Mouse (Mus musculus) limb, embryonic 11.5 days (tissue): ENCODE results near the gene Tlcd2. TPM values are rescaled to one million over a fixed set of nuclear protein-coding genes. Genes with fewer than 3 reads are reported as not detected.

ENCODE experiments used
- ATAC-seq: fragments of 200-750 bp; cut with Nextera tagmentation; 2 replicates; pipeline ENCODE4 v1.8.0; 2017; ENCODE audit warnings: low read depth; ENCODE audit not compliant: insufficient number of reproducible peaks, low FRiP score, low TSS enrichment
- DNase-seq: peaks from one replicate; pipeline ENCODE4 v3.0.0-alpha.2; 2015; ENCODE audit warnings: low spot score
- H3K27ac ChIP-seq: fragments of 300-500 bp; sonication (generic); replicated peaks from 2 replicates; pipeline ENCODE4 v1.5.1; 2014; ENCODE audit warnings: low read depth, mild to moderate bottlenecking, low read length
- H3K27me3 ChIP-seq: fragments of 300-500 bp; sonication (generic); 2 replicates; pipeline ENCODE4 v1.6.1; 2014; ENCODE audit warnings: mild to moderate bottlenecking, low read length, mixed read lengths; ENCODE audit not compliant: control insufficient read depth, insufficient read depth
- H3K36me3 ChIP-seq: fragments of 300-500 bp; sonication (generic); 2 replicates; pipeline ENCODE4 v1.6.1; 2014; ENCODE audit warnings: mild to moderate bottlenecking, low read length, moderate library complexity, mixed read lengths; ENCODE audit not compliant: control insufficient read depth, insufficient read depth
- H3K4me1 ChIP-seq: fragments of 300-500 bp; sonication (generic); 2 replicates; pipeline ENCODE4 v1.6.1; 2014; ENCODE audit warnings: low read length, mixed read lengths; ENCODE audit not compliant: control insufficient read depth, insufficient read depth
- H3K4me2 ChIP-seq: fragments of 300-500 bp; sonication (generic); 2 replicates; pipeline ENCODE4 v1.6.1; 2014; ENCODE audit warnings: low read depth, mild to moderate bottlenecking, moderate library complexity; ENCODE audit not compliant: severe bottlenecking
- H3K4me3 ChIP-seq: fragments of 300-500 bp; sonication (generic); 2 replicates; pipeline ENCODE4 v1.5.1; 2014; ENCODE audit warnings: low read depth, low read length
- H3K9ac ChIP-seq: fragments of 300-500 bp; sonication (generic); 2 replicates; pipeline ENCODE4 v1.6.1; 2014; ENCODE audit warnings: mild to moderate bottlenecking, low read length
- H3K9me3 ChIP-seq: fragments of 300-500 bp; sonication (generic); 2 replicates; pipeline ENCODE4 v1.6.1; 2016; ENCODE audit warnings: low read length; ENCODE audit not compliant: control insufficient read depth
- WGBS: fragments of 180-500 bp; shearing (Covaris S2); extraction: QIAGEN DNeasy Blood & Tissue Kit; methylation state at CpG from one replicate; pipeline ENCODE4 v1.1.7; 2014; 5-methylcytosine and 5-hydroxymethylcytosine counted together
- polyA plus RNA-seq: library from polyadenylated mRNA; unstranded; fragments of >200 nt; fragmentation: Nextera tagmentation; extraction: Ambion mirVana; gene quantifications from 2 replicates; pipeline ENCODE4 v1.2.1, GENCODE M21; 2014

Gene Tlcd2
- polyA plus RNA-seq, 1 experiment from 2014 or later = 10.4 TPM

GRCm38 (mm10) chr11:75486192-75486591 lies 24.7 kb downstream of the Tlcd2 start:
- 19% methylated on average over 3 of the region's 3 CpGs for WGBS
- Histone ChIP-seq H3K9me3 (no peaks in the 10 kb centered on the region), H3K4me1 (peaks cover 7% of the 10 kb centered on the region), H3K36me3 (peaks cover 14% of the 10 kb centered on the region), H3K9ac (no peak overlapping the region), H3K27ac (no peak overlapping the region), H3K4me2 (no peak overlapping the region), H3K27me3 (no peaks in the 10 kb centered on the region), H3K4me3 (no peak overlapping the region)
- ATAC-seq (peak; percentile 40; the same call in 1 of the 2 replicates), DNase-seq (no peak)

- Histone ChIP-seq H3K4me3 (peak within 1 kb of the TSS; percentile 98), H3K27me3 (no peaks in the 10 kb centered on the region), H3K4me2 (peak within 1 kb of the TSS; percentile 84), H3K27ac (peak within 1 kb of the TSS; percentile 69), H3K36me3 (peaks cover 19% of the 10 kb centered on the region), H3K9ac (peak within 1 kb of the TSS; percentile 96), H3K9me3 (no peaks in the 10 kb centered on the region), H3K4me1 (peaks cover 7% of the 10 kb centered on the region)
- ATAC-seq (peak; percentile 99), DNase-seq (peak; percentile 97)
- WGBS = under 1% methylated on average over 52 of the region's 52 CpGs
Observed at GRCm38 (mm10) chr11:75486601-75487285, 25.2 kb downstream of the Tlcd2 start, which contains the start of gene Prpf8. TSS of gene Prpf8 (plus strand) at chr11:75486816.

- no peaks in the 10 kb centered on the region for H3K27me3 ChIP-seq
- H3K9ac ChIP-seq = peak overlapping the region; percentile 96
- H3K4me3 ChIP-seq = peak overlapping the region; percentile 98
- H3K36me3 ChIP-seq = peaks cover 27% of the 10 kb centered on the region
- H3K9me3 ChIP-seq = no peaks in the 10 kb centered on the region
- peak overlapping the region; percentile 84 for H3K4me2 ChIP-seq
- ATAC-seq = no peak
- no peak for DNase-seq
- WGBS = 34% methylated on average over 6 of the region's 6 CpGs
- peaks cover 7% of the 10 kb centered on the region for H3K4me1 ChIP-seq
- no peak overlapping the region for H3K27ac ChIP-seq
Observed at GRCm38 (mm10) chr11:75487496-75487895, 26.0 kb downstream of the Tlcd2 start.

DNA sequence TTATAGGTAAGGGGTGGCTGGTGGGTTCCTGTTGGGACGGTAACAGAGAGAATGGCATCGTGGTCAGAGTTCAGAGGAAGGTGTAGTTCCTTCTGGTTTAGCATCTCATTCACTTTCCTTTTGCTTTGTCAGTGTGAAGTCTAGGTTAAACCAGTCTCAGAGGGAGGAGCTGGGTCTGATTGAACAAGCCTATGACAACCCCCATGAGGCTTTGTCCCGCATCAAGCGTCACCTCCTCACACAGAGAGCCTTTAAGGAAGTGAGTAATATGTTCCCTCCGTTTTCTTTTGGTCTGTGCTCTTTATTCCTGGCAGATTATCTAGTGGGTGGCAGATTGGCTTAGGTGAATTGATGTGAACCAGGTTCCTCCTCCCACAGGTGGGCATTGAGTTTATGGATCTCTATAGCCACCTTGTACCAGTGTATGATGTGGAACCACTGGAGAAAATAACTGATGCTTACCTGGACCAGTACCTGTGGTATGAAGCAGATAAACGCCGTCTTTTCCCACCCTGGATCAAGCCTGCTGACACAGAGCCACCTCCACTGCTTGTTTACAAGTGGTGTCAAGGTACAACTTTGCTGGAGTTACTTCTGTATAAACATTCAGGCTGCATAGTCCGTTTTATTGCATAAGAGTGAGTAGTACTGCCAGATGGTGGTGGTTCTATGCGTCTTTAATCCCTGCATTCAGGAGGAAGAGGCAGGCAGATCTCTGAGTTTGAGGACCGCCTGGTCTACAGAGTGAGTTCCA lies 33.0 kb downstream of the Tlcd2 start:
- no peaks in the 10 kb centered on the region for H3K9me3 ChIP-seq
- no peak overlapping the region for H3K4me2 ChIP-seq
- no peak overlapping the region for H3K9ac ChIP-seq
- H3K36me3 ChIP-seq = peaks cover 75% of the 10 kb centered on the region
- no peaks in the 10 kb centered on the region for H3K27me3 ChIP-seq
- 91% methylated on average over 10 of the region's 10 CpGs for WGBS
- H3K4me1 ChIP-seq = no peaks in the 10 kb centered on the region
- no peak for DNase-seq
- no peak overlapping the region for H3K27ac ChIP-seq
- ATAC-seq = no peak
- no peak overlapping the region for H3K4me3 ChIP-seq

DNA sequence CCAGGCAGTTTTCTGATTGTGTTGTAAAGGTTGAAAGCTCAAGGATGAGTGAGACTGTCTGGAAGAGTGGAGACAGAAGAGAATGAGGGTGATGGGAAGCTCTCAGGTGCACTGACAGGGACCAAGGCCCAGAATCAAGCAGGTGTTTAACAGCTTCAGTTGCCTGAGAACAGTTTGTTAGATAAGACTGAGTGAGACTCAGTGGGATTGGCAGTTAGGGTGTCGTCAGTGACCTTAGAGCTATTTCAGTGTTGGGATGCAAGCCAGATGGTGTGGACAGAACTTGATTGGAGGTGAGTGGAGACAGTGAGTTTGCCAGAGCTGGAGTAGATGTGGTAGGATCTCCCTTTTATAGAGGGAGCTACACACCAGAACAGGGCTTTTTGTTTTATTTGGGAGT lies 36.6 kb downstream of the Tlcd2 start:
- ATAC-seq = no peak
- no peak for DNase-seq
- H3K4me2 ChIP-seq = no peak overlapping the region
- no peak overlapping the region for H3K27ac ChIP-seq
- 89% methylated on average over 1 of the region's 1 CpGs for WGBS
- H3K9me3 ChIP-seq = no peaks in the 10 kb centered on the region
- H3K9ac ChIP-seq = no peak overlapping the region
- no peaks in the 10 kb centered on the region for H3K4me1 ChIP-seq
- no peaks in the 10 kb centered on the region for H3K27me3 ChIP-seq
- no peak overlapping the region for H3K4me3 ChIP-seq
- peaks cover 72% of the 10 kb centered on the region for H3K36me3 ChIP-seq

DNA sequence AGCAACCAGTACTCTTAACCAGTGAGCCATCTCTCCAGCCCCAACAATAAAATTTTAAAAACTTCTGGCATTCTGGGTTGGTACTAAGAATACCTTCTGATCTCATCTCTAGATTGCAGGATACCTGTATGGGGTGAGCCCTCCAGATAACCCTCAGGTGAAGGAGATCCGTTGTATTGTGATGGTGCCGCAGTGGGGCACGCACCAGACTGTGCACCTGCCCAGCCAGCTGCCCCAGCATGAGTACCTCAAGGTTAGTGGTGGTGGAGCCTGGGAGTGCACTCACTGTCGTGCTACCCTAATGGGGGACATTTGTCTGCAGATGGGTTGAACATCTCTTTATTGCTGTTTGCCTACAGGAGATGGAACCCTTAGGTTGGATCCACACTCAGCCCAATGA lies 46.6 kb downstream of the Tlcd2 start:
- no peak overlapping the region for H3K9ac ChIP-seq
- 95% methylated on average over 4 of the region's 4 CpGs for WGBS
- DNase-seq = no peak
- H3K4me1 ChIP-seq = peaks cover 14% of the 10 kb centered on the region
- H3K27ac ChIP-seq = no peak overlapping the region
- H3K4me3 ChIP-seq = no peak overlapping the region
- no peak overlapping the region for H3K4me2 ChIP-seq
- no peaks in the 10 kb centered on the region for H3K9me3 ChIP-seq
- ATAC-seq = no peak
- H3K27me3 ChIP-seq = no peaks in the 10 kb centered on the region
- H3K36me3 ChIP-seq = peaks cover 37% of the 10 kb centered on the region

- Histone ChIP-seq H3K9ac (no peak overlapping the region), H3K27me3 (no peaks in the 10 kb centered on the region), H3K4me3 (no peak overlapping the region), H3K9me3 (no peaks in the 10 kb centered on the region), H3K4me1 (peaks cover 14% of the 10 kb centered on the region), H3K27ac (no peak overlapping the region), H3K4me2 (no peak overlapping the region), H3K36me3 (peaks cover 32% of the 10 kb centered on the region)
- DNase-seq (peak; percentile 30), ATAC-seq (no peak)
- 53% methylated on average over 8 of the region's 8 CpGs for WGBS
Observed at GRCm38 (mm10) chr11:75508904-75509303, 47.4 kb downstream of the Tlcd2 start.

- Histone ChIP-seq H3K27ac (0 out of 2 replicates have a peak within 1 kb of the TSS, but pooled peaks have one; percentile 8), H3K4me3 (peak within 1 kb of the TSS; percentile 39), H3K36me3 (peaks cover 23% of the 10 kb centered on the region), H3K27me3 (no peaks in the 10 kb centered on the region), H3K9me3 (no peaks in the 10 kb centered on the region), H3K9ac (peak within 1 kb of the TSS; percentile 39), H3K4me1 (peaks cover 14% of the 10 kb centered on the region), H3K4me2 (peak within 1 kb of the TSS; percentile 87)
- WGBS = 2% methylated on average over 43 of the region's 43 CpGs
- ATAC-seq = peak; percentile 73
- DNase-seq = peak; percentile 80
Observed at GRCm38 (mm10) chr11:75509741-75510626, 48.5 kb downstream of the Tlcd2 start, which contains the start of gene Rilp. TSS of gene Rilp (plus strand) at chr11:75510094.
